Mouse (Mus musculus): ENCODE data around the gene Il22. TPM values are rescaled to one million over a fixed set of nuclear protein-coding genes. Genes with fewer than 3 reads are reported as not detected.
"Not testable (repeated sequence)": the region's sequence is repeated elsewhere in the genome, so short reads cannot be mapped to it uniquely, and the experiment has no call there.

Gene Il22
- polyA plus RNA-seq, 1 experiment from 2014 or later: 0.23 TPM

GRCm38 (mm10) chr10:118195150-118195549 lies 9.6 kb upstream of the Il22 start:
- ATAC-seq (ENCODE audit: insufficient number of reproducible peaks, low FRiP score, low TSS enrichment, low read depth): peak; percentile 65; the same call in 1 of the 2 replicates
- not testable (repeated sequence) for H3K4me3 ChIP-seq (ENCODE audit: low read depth, low read length); H3K4me2 ChIP-seq (ENCODE audit: low read depth, severe bottlenecking); H3K36me3 ChIP-seq (ENCODE audit: control insufficient read depth, insufficient read depth, low read length); H3K27me3 ChIP-seq (ENCODE audit: control insufficient read depth, insufficient read depth, low read length); H3K27ac ChIP-seq (replicated peaks; ENCODE audit: low read depth, low read length); H3K4me1 ChIP-seq (ENCODE audit: control insufficient read depth, insufficient read depth, low read length); DNase-seq (ENCODE audit: low spot score); H3K9me3 ChIP-seq (ENCODE audit: control insufficient read depth, low read length); H3K9ac ChIP-seq (ENCODE audit: low read length)
- 39% methylated on average over 3 of the region's 3 CpGs for WGBS

DNA sequence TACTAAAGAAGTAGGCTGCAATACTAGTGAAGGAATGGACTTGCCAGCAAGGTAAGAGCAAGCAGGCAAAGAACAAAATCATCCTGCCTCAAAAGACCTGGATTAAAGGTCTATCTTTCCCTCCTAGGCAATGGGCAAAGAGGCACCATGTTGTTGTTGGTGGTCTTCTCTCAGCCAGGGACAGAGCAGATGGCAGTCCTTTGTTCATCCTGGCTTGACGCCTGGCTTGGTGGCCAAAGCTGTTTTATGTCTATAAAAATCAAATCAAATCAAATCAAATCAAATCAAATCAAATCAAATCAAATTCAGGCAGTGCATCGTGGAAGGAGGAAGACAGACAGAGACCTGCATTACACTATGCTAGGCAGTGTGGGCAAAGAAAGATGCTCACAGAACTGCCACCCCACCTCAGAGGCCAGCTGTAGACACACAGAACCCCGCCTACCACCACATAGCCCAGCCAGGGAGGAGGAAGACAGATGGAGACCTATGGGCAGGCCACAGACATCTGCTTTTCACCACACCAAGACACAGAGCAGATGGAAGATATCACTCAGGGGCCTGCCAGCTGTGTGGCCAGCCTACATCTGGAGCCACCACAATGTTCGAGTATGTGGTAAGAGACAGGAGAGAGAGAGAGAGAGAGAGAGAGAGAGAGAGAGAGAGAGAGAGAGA lies 11.1 kb downstream of the Il22 start:
- ATAC-seq (ENCODE audit: insufficient number of reproducible peaks, low FRiP score, low TSS enrichment, low read depth); H3K27me3 ChIP-seq (ENCODE audit: control insufficient read depth, insufficient read depth, low read length); H3K36me3 ChIP-seq (ENCODE audit: control insufficient read depth, insufficient read depth, low read length); H3K9ac ChIP-seq (ENCODE audit: low read length); H3K4me2 ChIP-seq (ENCODE audit: low read depth, severe bottlenecking); H3K4me1 ChIP-seq (ENCODE audit: control insufficient read depth, insufficient read depth, low read length); H3K27ac ChIP-seq (replicated peaks; ENCODE audit: low read depth, low read length); H3K4me3 ChIP-seq (ENCODE audit: low read depth, low read length); DNase-seq (ENCODE audit: low spot score); H3K9me3 ChIP-seq (ENCODE audit: control insufficient read depth, low read length): not testable (repeated sequence)
- 89% methylated on average over 2 of the region's 4 CpGs for WGBS

- H3K4me3 ChIP-seq (ENCODE audit: low read depth, low read length); H3K9ac ChIP-seq (ENCODE audit: low read length); ATAC-seq (ENCODE audit: insufficient number of reproducible peaks, low FRiP score, low TSS enrichment, low read depth); H3K4me2 ChIP-seq (ENCODE audit: low read depth, severe bottlenecking); DNase-seq (ENCODE audit: low spot score); H3K9me3 ChIP-seq (ENCODE audit: control insufficient read depth, low read length); H3K27me3 ChIP-seq (ENCODE audit: control insufficient read depth, insufficient read depth, low read length); H3K36me3 ChIP-seq (ENCODE audit: control insufficient read depth, insufficient read depth, low read length); H3K27ac ChIP-seq (replicated peaks; ENCODE audit: low read depth, low read length); H3K4me1 ChIP-seq (ENCODE audit: control insufficient read depth, insufficient read depth, low read length): not testable (repeated sequence)
- no CpG with 5 or more reads among the region's 2 CpGs for WGBS
Observed at GRCm38 (mm10) chr10:118227629-118228028, 22.9 kb downstream of the Il22 start.

DNA sequence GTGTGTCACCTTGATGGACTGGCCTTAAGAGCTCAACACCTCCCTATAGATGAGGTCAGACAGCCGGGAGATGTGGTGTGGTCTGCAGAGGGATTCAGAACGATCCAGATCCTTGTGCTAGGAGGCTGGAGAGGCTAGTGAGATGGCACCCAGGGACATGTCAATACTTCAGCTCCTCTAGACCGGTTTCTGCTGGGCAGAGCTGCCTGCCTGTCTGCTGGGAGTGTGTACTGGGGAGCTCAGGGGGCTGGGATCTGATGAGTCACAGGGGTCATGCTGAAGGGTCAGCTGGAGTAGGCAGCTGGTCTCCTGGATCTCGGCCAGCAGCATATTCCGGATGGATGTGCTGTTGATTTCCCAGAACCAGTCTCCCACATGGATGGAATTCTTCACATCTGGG lies 27.9 kb downstream of the Il22 start:
- ATAC-seq (ENCODE audit: insufficient number of reproducible peaks, low FRiP score, low TSS enrichment, low read depth): not testable (repeated sequence)

GRCm38 (mm10) chr10:118240680-118241079 lies 35.9 kb downstream of the Il22 start, which contains the start of gene Gm32717:
Gm32717 (minus strand) TSS chr10:118240780.
- no CpG with 5 or more reads among the region's 13 CpGs for WGBS
- not testable (repeated sequence) for H3K9me3 ChIP-seq (ENCODE audit: control insufficient read depth, low read length); H3K27me3 ChIP-seq (ENCODE audit: control insufficient read depth, insufficient read depth, low read length); H3K36me3 ChIP-seq (ENCODE audit: control insufficient read depth, insufficient read depth, low read length); H3K4me1 ChIP-seq (ENCODE audit: control insufficient read depth, insufficient read depth, low read length); ATAC-seq (ENCODE audit: insufficient number of reproducible peaks, low FRiP score, low TSS enrichment, low read depth); H3K27ac ChIP-seq (replicated peaks; ENCODE audit: low read depth, low read length); DNase-seq (ENCODE audit: low spot score); H3K4me2 ChIP-seq (ENCODE audit: low read depth, severe bottlenecking); H3K9ac ChIP-seq (ENCODE audit: low read length); H3K4me3 ChIP-seq (ENCODE audit: low read depth, low read length)

More for the DNA sequence above, 27.9 kb downstream of the Il22 start:
- H3K9me3 ChIP-seq (ENCODE audit: control insufficient read depth, low read length); H3K27ac ChIP-seq (replicated peaks; ENCODE audit: low read depth, low read length); H3K36me3 ChIP-seq (ENCODE audit: control insufficient read depth, insufficient read depth, low read length); H3K27me3 ChIP-seq (ENCODE audit: control insufficient read depth, insufficient read depth, low read length); H3K4me1 ChIP-seq (ENCODE audit: control insufficient read depth, insufficient read depth, low read length); DNase-seq (ENCODE audit: low spot score); H3K4me2 ChIP-seq (ENCODE audit: low read depth, severe bottlenecking); H3K9ac ChIP-seq (ENCODE audit: low read length); H3K4me3 ChIP-seq (ENCODE audit: low read depth, low read length): not testable (repeated sequence)
- WGBS: no CpG with 5 or more reads among the region's 5 CpGs

DNA sequence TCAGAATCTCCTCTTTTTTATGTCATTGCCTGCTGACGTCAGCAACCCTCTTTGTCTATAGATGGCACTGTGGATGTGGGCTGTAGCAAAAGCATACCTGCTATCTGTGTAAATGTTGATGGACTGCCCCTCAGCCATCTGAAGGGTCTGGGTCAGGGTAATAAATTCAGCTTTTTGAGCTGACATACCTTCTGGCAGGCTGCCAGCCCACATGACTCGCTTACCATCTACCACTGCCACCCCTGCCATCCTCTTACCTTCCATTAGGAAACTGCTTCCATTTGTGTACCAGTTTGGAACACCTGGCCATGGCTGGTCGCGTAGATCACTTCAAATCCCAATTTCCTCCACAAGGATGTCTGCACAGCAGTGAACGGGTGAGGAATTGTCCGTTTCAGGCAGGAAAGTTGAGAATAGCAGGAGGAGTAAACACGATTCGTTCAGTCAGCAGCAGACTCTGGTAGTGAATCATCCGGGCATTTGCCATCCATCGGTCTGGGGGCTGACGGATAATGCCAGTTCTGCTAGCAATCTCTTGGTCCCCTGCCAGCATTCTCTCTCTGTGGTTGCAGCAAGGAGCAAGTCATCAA lies 44.4 kb downstream of the Il22 start:
- not testable (repeated sequence) for H3K4me1 ChIP-seq (ENCODE audit: control insufficient read depth, insufficient read depth, low read length); H3K4me3 ChIP-seq (ENCODE audit: low read depth, low read length); H3K4me2 ChIP-seq (ENCODE audit: low read depth, severe bottlenecking); H3K36me3 ChIP-seq (ENCODE audit: control insufficient read depth, insufficient read depth, low read length); H3K27me3 ChIP-seq (ENCODE audit: control insufficient read depth, insufficient read depth, low read length); H3K9ac ChIP-seq (ENCODE audit: low read length); H3K9me3 ChIP-seq (ENCODE audit: control insufficient read depth, low read length); H3K27ac ChIP-seq (replicated peaks; ENCODE audit: low read depth, low read length); ATAC-seq (ENCODE audit: insufficient number of reproducible peaks, low FRiP score, low TSS enrichment, low read depth)
- DNase-seq (ENCODE audit: low spot score): peak; percentile 15
- WGBS: 86% methylated on average over 11 of the region's 11 CpGs

DNA sequence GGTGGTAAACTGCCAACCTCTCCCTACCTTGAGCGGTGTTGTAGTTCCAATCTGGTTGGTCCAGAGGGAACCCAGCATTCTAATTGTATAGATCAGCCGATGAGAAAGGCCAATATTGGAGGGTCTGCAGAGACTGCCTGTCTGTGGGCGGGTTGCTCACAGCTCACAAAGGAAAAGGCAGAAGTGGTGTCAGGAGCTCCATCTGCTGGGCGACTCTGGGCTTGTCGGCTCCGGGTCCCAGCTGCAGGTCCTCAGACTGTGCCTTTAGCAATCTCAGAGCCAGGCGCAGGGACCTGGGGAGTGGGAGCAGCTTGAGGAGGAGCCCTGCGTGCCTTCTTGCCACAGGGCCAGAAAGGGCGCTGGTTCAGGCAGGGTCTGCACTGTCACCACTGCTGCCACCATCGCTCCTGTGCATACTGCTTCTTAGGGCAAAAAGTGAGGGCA lies 46.1 kb downstream of the Il22 start:
- Histone ChIP-seq H3K9me3 (ENCODE audit: control insufficient read depth, low read length) (no peaks in the 10 kb centered on the region), H3K9ac (ENCODE audit: low read length) (no peak overlapping the region), H3K27ac (replicated peaks; ENCODE audit: low read depth, low read length) (no peak overlapping the region), H3K27me3 (ENCODE audit: control insufficient read depth, insufficient read depth, low read length) (no peaks in the 10 kb centered on the region), H3K4me1 (ENCODE audit: control insufficient read depth, insufficient read depth, low read length) (no peaks in the 10 kb centered on the region), H3K4me3 (ENCODE audit: low read depth, low read length) (no peak overlapping the region), H3K4me2 (ENCODE audit: low read depth, severe bottlenecking) (no peak overlapping the region), H3K36me3 (ENCODE audit: control insufficient read depth, insufficient read depth, low read length) (no peaks in the 10 kb centered on the region)
- 42% methylated on average over 10 of the region's 10 CpGs for WGBS
- no peak for ATAC-seq (ENCODE audit: insufficient number of reproducible peaks, low FRiP score, low TSS enrichment, low read depth)
- peak; percentile 87 for DNase-seq (ENCODE audit: low spot score)

- H3K4me1 ChIP-seq (ENCODE audit: control insufficient read depth, insufficient read depth, low read length); ATAC-seq (ENCODE audit: insufficient number of reproducible peaks, low FRiP score, low TSS enrichment, low read depth); H3K4me3 ChIP-seq (ENCODE audit: low read depth, low read length); DNase-seq (ENCODE audit: low spot score); H3K27ac ChIP-seq (replicated peaks; ENCODE audit: low read depth, low read length); H3K9ac ChIP-seq (ENCODE audit: low read length); H3K27me3 ChIP-seq (ENCODE audit: control insufficient read depth, insufficient read depth, low read length); H3K4me2 ChIP-seq (ENCODE audit: low read depth, severe bottlenecking); H3K9me3 ChIP-seq (ENCODE audit: control insufficient read depth, low read length); H3K36me3 ChIP-seq (ENCODE audit: control insufficient read depth, insufficient read depth, low read length): not testable (repeated sequence)
- WGBS: no CpG with 5 or more reads among the region's 13 CpGs
Observed at GRCm38 (mm10) chr10:118258388-118258787, 53.6 kb downstream of the Il22 start, which contains the start of gene Gm32802. Gm32802 (plus strand) TSS chr10:118258688.
